Mouse (Mus musculus) CD4-positive helper T cell, adult 2 months (primary cell): ENCODE measurements around the gene Aplnr.

Source experiments
- DNase-seq: peaks from one replicate; pipeline ENCODE4 v3.0.0-alpha.2; 2012; ENCODE audit warnings: low read depth, missing footprints, low spot score

Gene Aplnr

GRCm38 (mm10) chr2:85178139-85178800, 42.2 kb downstream of the Aplnr start:
- no peak for DNase-seq

DNA sequence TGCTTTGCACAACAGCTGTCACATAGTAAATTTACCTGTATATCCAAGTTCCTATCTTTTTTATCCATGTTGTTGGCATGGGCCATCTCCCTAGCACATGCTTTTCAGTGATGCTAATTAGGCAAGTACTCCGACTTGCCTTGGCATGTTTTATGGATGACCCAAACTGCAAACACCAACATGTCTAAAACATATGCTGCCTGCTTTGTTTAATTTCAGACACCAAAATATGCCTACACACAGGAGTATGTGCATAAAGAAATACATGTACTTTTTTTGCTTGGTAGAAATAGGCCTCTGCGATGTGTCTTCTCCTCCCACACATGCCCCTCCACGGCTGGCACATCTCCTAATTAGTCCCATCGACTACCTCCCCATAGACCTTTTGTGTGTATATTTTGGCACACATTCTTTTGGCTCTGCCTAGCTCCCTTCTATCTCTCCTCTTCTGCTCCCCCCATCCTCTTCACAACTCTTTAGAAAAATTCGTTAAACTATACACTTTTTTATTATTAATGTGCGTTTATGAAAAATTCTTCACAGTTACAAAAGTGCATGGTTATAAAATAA, 51.6 kb downstream of the Aplnr start:
- DNase-seq, result no peak
